Mouse (Mus musculus) heart, postnatal 36 days (tissue): ENCODE measurements around the gene Ccndbp1. TPM values are rescaled to one million over a fixed set of nuclear protein-coding genes. Genes with fewer than 3 reads are reported as not detected.

Source experiments
- DNase-seq, 2 experiments: peaks; one replicate each; pipeline ENCODE4 v3.0.0; 2021 to 2022
- intact Hi-C: fragments of 180-260 bp; cut with DNase I; formaldehyde crosslinking; loops from one replicate; pipeline ENCODE4 v1.15.1; 2025
- microRNA-seq, 2 experiments: library from miRNA; unstranded; fragments of <30 nt; microRNA quantifications; one replicate each; pipeline ENCODE4 v1.2.0; 2021; ENCODE audit warnings: borderline number of aligned reads in 2 of 2
- total RNA-seq, 2 experiments: library from RNA; stranded (reverse); gene quantifications; 2 replicates each; pipeline ENCODE4 v1.2.3; 2021

The Ccndbp1 gene
- total RNA-seq, 2 experiments from 2014 or later, result 29.9 to 33.8 TPM

- intact Hi-C loops, result no loop called here
Measured at GRCm38 (mm10) chr2:121061315-121061714, 53.1 kb downstream of the Ccndbp1 start.

More at GRCm38 (mm10) chr2:121061315-121061714, 53.1 kb downstream of the Ccndbp1 start:
- no peak for DNase-seq

Small RNAs within 50 kb of the gene (microRNA-seq; reads per million reads assigned to microRNA genes)
- 0 reads per million in 2 experiments for gene Gm44325

Other genes with a start within 250 kb of the Ccndbp1 start
- gene Cdan1, start 158.3 kb upstream of the Ccndbp1 start, total RNA-seq, result 10 to 100 TPM; 10.5 to 14.2 TPM
- 10 to 100 TPM; 10.7 to 12.5 TPM for gene Ttbk2, start 157.8 kb upstream of the Ccndbp1 start, total RNA-seq
- gene Ubr1, start 37.7 kb upstream of the Ccndbp1 start, total RNA-seq, result 10 to 100 TPM; 22.6 to 23.5 TPM
- gene Tmem62, start 31.4 kb upstream of the Ccndbp1 start, total RNA-seq, result 1 to 10 TPM; 4.4 to 4.9 TPM
- gene Epb42, start 28.7 kb downstream of the Ccndbp1 start, total RNA-seq, result under 1 TPM; 0.11 to 0.46 TPM
- gene Tgm5, start 77.4 kb downstream of the Ccndbp1 start, total RNA-seq, result not detected
- not detected for gene Tgm7, start 101.4 kb downstream of the Ccndbp1 start, total RNA-seq
- 1 to 10 TPM; 7.8 to 8.3 TPM for gene Adal, start 132.0 kb downstream of the Ccndbp1 start, total RNA-seq
- 10 to 100 TPM in 1 of 2 experiments, 1 to 10 TPM in 1; 8.9 to 11.7 TPM for gene Lcmt2, start 132.2 kb downstream of the Ccndbp1 start, total RNA-seq
- gene Tubgcp4, start 162.3 kb downstream of the Ccndbp1 start, total RNA-seq, result 10 to 100 TPM; 15.7 to 16.3 TPM
- 1 to 10 TPM; 6.7 to 6.9 TPM for gene Zscan29, start 162.7 kb downstream of the Ccndbp1 start, total RNA-seq